Mouse (Mus musculus) kidney, postnatal 4 days (tissue): ENCODE measurements around the gene Olfr1311.
"Not testable (repeated sequence)": the region's sequence is repeated elsewhere in the genome, so short reads cannot be mapped to it uniquely, and the experiment has no call there.

ENCODE experiments used
- DNase-seq, 2 experiments: peaks; one replicate each; pipeline ENCODE4 v3.0.0; 2021; ENCODE audit warnings: mixed read lengths in 2 of 2

Gene Olfr1311

GRCm38 (mm10) chr2:112024312-112024711 lies at the start of gene Olfr1311:
Gene Olfr1311, minus strand, starts transcription at chr2:112024412.
- DNase-seq: no peak

GRCm38 (mm10) chr2:112050138-112050537 lies 25.9 kb upstream of the Olfr1311 start, which contains the start of gene Olfr1312:
Gene Olfr1312, minus strand, starts transcription at chr2:112050238.
- DNase-seq: no peak

DNA sequence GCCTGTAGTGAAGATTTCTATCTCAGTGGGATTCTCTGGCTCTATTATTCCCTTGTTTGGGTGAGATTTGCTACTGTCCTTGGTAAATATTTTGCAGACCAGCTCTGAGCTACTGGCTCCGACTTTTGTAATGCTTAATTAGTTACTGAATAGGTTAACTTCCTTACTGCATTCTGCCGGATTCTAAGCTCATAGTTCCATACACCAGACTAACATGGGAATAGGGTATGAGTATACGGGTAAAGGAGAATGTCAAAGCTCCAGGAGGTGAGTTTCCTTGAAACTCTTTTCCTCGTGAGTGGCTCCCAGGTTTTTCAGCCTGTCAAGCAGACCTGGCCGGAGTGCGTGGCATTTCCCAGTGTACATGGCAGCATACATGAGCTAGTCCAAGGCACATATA lies 2.8 kb upstream of the Olfr1311 start:
- DNase-seq: not testable (repeated sequence)

GRCm38 (mm10) chr2:112014900-112015299 lies 9.3 kb downstream of the Olfr1311 start:
- DNase-seq: no peak

DNA sequence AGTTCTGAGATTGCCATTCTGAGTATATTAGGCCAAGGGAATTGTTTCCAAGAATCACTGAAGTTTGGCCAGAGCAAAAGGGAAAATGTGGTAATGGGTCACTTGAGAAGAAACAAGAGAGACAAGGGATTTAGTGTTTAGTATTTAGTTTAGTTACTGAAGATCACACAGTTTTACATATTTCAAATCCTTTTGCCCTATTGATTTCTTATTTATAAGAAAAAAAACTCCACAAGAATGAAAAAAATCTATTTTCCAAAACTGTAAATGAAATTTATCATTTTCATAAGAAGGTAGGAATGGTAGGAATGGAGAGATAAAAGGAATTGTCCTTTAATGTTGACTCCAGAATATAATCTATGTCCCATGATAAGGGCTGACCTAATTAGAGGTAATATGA lies 11.6 kb downstream of the Olfr1311 start, which contains the start of gene Olfr1310:
Olfr1310 (minus strand) TSS at position 101 of the 400 bp plus-strand sequence.
- DNase-seq: no peak

GRCm38 (mm10) chr2:111990181-111990580 lies 34.0 kb downstream of the Olfr1311 start, which contains the start of gene Olfr1309:
Gene Olfr1309, minus strand, starts transcription at chr2:111990281.
- no peak for DNase-seq
